Mouse (Mus musculus) cerebellum, postnatal 25 days (tissue): ENCODE results near the gene Vwa3b.
A peak's percentile ranks its signal among the peaks of the same experiment; 100 is the strongest.
"Not testable (repeated sequence)": the region's sequence is repeated elsewhere in the genome, so short reads cannot be mapped to it uniquely, and the experiment has no call there.

Experiments
- DNase-seq, 2 experiments: peaks; one replicate each; pipeline ENCODE4 v3.0.0; 2021; ENCODE audit warnings: mixed read lengths in 2 of 2

Gene Vwa3b

GRCm38 (mm10) chr1:37025962-37026686 is at the start of gene Vwa3b:
TSS of gene Vwa3b (plus strand) at chr1:37026596.
- DNase-seq: no peak

GRCm38 (mm10) chr1:36976770-36977169 is 49.6 kb upstream of the Vwa3b start:
- DNase-seq: no peak

GRCm38 (mm10) chr1:36982191-36982961 is 44.0 kb upstream of the Vwa3b start:
- no peak for DNase-seq

DNA sequence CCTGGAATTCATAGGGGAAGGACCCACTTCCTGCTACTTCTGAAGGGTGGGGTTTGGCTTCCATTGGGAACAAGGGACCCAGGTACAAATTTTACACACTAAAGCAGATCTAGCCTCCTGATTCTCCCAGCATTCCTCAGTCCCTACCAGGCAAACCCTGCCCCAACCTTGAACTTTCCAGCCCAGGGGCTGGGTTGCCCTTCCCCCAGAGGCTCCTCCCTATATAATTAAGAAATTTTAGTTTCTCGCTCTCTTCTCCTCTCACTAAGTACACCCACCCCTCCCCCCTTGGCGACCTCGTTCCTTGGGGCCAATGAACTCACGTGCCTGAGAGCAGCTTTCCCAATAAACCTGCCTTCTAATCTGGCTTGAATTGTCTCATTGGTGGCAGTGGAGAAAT is 42.6 kb upstream of the Vwa3b start:
- DNase-seq: no peak

- no peak for DNase-seq
Measured at GRCm38 (mm10) chr1:36984406-36984805, 42.0 kb upstream of the Vwa3b start.

DNA sequence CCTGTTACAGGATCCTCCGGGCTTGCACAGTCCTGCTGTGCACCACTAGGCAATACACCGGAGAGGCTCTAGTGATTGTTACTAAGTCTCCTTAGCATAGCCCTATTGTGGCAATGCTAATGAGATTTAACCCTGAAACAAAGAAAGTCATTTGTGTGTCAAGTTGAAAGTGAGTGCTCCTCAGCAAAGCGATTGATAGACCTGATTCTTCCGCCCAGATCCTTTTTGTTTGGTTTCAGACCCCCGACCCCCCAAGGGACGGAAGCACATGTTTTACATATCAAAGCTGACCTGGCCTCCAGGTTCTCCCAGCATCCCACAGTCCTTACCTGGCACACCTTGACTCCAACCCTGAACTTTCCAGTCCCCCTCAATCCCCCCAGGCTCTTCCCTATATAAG is 40.5 kb upstream of the Vwa3b start:
- no peak for DNase-seq

DNA sequence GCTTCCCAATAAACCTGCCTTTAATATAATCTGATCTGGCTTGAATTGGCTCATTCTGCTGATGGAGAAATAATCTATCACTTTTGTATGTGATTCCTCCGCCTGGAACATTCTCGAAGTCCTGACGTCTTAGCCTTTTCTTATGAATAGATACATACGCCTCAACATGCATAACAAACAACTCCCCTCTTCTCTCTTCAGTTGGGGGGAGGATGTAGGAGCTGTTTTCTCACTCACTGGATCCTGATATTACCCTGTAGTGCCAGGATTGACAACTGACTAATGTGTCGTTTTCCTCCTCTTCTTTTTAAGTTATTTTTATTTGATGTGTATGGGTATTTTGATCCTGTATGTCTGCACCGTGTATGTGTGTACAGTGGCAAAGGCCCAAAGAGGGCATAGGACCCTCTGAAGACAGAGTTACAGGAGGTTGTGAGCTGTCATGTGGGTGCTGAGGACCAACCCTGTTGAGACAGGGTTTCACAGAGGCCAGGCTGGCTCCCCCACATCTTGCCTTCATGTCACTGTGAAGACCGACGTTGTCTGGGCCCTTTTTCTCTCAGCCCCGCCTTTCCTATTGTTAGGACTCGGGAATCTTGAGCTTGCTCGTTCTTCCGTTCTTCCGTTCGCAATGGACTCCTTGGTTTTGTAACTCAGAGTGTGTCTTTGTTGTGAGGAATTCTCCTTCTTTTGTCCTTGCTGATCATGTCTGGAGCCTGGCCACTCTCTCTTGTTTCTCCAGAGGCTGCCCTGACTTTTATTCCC is 39.8 kb upstream of the Vwa3b start:
- no peak for DNase-seq

DNA sequence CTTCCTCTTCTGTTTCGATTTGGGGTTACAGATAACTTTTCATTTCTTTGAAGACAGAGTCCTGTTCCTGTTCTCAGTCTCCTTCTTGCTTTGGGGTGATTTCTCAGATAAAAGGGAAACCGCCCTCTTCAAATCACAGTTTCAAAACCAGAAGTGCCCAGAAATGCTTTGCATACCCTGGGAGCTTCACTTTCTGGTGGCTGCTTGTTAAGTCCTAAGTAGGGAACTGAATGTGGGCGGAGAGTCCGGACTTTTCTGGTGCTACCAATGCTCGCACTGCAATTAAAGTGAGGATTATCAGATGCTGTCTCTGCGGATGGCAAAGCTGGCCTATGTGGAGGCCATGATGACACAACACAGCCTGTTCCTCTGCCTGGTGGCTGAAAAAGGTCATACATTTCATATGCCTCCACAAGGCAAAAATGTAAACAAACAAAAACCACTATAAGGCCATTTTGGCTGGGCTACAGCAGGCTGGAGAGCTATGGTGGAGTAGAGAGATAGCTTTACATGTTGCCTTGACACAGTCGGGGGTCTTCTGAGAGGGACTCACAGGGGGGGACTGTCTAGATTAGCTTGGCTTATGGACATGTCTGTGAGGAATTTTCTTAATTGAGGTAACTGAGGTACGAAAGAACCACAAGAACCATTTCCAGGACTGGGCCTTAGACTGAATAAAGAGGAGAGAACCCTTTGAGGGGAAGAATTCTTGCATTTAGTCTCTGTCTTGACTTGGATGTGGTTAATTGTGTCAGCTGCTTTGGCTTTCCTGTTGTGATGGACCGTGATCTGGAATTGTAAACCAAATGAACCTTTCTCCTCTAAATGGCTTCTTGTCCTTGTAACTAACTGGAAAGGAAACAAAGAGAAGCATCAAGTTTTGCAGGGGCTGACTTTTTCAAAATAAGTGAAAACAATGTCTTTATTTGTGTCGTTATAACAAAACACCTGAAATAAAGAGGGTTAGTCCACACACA is 38.9 kb upstream of the Vwa3b start:
- DNase-seq: no peak

GRCm38 (mm10) chr1:36988161-36988560 is 38.2 kb upstream of the Vwa3b start:
- no peak for DNase-seq

DNA sequence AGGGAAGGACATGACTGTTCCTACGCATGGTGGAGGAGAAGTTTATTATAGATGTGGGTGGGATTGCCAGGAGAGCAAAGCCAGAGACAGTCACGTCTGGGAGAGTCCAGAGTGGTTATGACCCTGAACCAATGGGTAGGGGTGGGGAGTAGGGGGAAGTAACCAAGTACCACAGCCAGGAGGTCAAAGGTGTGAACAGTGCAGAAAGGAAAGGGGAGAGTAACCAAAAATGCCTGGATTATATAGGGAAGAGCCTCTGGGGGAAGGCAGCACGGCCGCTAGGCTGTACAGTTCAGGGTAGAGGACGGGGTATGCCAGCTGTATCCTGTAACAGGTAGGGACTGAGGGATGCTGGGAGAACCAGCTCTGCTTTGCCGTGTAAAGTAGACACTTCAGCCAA is 37.8 kb upstream of the Vwa3b start:
- DNase-seq: no peak

DNA sequence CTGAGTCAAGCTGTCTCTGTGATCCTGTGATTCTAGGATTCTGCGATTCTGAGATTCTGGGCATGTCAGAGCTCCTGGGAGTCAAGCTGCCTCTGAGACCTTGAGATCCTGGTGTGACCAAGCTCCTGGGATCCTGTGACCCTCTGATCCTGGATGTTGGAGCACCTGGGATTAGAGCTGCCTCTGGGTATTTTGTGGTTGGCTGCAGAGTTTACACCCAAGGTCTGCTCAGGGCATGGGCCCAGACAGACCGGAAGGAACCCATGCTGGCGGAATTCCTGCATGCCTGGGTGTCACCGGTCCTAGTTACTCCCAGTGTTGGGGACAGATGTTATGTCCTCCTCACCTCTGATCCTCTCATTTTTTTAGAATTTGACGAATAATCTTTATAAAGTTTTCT is 32.1 kb upstream of the Vwa3b start:
- DNase-seq: no peak

DNA sequence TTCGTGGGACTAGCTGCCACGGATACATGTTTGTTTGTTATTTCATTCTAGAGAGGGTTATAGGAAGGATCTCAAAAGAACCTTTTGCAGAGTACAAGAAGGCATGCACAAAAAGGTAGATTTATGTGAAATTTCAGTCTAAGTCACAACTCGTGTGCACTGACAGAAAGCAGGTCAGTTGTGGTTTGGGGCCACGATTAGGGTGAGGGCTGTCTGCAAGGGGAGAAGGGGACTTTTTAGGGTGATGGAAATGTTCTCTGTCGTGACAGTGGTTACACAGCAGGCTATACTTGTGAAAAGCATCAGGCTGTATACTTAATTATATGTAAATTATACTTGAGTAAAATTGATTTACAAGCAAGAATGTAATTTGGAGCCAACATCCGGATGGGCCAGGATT is 30.6 kb upstream of the Vwa3b start:
- DNase-seq: no peak

- peak; percentile 28 to 37 for DNase-seq
Measured at GRCm38 (mm10) chr1:36996561-36997213, 29.7 kb upstream of the Vwa3b start.

- no peak for DNase-seq
Measured at GRCm38 (mm10) chr1:37000307-37000706, 26.1 kb upstream of the Vwa3b start.

DNA sequence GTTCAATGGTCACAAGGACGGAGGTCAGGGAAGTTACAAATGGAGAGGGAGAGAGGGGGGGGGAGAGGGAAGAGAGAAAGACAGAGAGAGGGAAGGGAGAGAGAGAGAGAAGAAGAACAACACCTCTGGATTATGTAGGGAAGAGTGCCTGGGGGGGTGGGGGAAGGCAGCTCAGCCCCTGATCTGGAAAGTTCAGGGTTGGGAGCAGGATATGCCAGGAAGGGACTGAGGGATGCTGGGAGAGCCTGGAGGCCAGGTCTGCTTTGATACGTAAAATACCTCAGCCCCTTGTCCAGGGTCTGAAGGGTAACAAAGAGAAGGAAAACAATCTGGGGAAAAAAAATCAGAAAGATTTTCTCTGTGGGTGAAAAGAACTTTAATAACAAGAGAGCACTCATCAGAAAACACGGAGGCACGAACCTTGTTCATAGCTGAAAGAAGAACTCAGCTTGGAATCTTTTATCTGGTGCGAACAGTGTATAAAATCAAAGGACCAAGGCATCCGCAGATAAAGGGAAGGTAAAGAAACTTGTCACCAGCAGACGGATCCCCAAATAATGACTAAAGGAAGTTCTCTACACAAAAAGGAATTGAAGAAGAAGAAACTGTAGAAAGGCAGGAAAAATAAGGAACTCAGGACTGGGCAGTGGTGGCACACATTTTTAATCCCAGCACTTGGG is 24.6 kb upstream of the Vwa3b start:
- no peak for DNase-seq

DNA sequence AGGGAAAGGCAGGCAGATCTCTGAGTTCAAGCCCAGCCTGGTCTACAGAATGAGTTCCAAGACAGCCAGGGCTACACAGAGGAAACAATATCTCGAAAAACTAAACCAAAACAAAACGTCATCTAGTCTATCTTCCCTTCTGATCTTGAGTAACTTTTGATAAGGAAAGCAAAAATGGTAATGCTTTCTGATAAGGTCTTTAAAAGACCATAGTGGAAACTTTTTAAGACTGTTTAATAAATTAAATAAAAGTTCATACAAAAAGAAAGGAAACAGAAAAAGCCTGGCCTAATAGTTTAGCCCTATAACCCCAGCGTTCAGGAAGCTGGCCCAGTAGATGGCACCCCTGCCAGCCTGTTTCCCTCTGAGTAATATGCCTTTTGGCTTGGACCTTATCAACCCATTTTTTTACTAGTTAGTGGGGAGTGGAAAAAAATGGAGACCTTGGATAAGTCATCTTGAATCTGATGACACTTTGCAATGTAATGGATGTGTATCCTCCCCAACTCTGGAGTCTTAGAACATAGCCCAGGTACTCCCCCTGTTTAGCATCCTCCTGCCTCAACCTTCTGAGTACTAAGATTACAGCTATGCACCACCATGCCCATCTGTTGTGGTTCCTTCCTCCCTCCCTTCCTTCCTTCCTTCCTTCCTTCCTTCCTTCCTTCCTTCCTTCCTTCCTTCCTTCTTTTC is 23.9 kb upstream of the Vwa3b start:
- no peak for DNase-seq

DNA sequence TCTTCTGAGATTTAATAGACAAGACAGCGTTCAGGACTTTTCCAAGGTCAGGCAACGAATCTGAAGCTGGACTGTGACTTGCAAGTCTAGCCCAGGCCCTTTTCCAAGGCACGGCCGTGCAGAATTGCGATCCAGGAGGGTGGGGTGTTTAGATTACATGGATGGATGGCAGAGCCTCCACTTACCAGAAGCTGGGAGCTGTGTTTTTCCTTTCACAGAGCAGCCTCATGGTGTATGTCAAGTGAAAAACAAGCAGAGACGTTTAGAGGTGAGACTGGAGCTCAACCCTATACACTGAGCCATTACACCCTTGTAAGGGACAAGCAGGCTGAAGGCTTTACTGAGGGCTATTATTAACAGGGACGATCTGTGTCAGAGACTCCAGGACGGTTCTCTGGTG is 21.9 kb upstream of the Vwa3b start:
- no peak for DNase-seq

DNA sequence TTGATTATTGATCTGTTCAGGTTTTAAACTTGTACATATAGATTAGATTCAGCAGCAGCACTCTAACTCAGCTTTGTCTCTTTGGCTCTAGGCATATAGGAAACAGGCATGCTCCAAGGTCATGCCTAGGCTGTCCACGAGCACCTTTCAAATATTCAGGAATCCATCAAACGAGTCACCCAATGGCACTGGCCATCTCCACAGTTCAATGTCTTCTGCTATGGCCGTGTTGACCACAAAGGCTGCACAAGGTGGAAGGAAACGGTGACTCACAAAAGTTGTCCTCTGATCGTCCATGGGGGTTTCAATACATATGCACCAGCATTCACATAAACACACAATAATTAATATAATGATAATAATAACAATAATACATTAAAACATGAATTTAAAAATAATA is 21.4 kb upstream of the Vwa3b start:
- no peak for DNase-seq

DNA sequence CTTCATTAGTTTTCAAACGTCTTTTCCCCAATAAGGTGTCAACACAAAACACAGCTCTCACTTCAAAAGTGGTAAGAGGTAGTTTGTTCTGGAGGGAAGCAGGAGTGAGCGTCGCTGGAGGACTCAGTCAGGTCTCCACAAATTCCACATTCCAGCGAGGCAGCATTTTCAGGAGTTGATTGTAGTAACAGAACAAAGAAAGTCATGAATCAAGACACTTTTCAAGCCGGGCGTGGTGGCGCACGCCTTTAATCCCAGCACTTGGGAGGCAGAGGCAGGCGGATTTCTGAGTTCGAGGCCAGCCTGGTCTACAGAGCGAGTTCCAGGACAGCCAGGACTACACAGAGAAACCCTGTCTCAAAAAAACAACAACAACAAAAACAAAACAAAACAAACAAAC is 19.9 kb upstream of the Vwa3b start:
- not testable (repeated sequence) for DNase-seq

DNA sequence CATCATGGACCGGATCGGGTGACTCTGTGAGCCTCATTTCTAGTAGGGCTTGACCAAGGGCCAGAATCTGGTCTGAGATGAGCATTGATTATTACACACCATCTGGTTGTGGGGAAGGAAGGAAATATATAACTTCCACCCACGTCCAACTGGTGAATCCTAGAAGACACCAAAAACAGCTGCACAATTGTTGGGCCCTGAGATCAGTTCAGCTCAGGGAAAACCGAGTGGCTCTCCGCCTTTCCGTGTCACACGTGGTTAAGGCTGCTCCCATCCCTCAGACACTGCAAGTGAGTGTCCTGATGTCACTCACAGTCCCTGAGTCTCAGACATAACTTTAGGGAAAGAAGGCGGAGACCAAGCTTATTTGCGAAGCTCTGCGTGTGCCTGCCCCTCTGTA is 16.5 kb upstream of the Vwa3b start:
- no peak for DNase-seq
